In genomic region chr6:88774055-88774454, GRCm38 (mm10) we compare ENCODE assay signal across 27 mouse cellular contexts. TPM values are rescaled to one million over a fixed set of nuclear protein-coding genes. Genes with fewer than 3 reads are reported as not detected.
DNase-seq lines count a peak whose midpoint lies in the region; ATAC-seq and TF ChIP-seq lines count a peak whose summit lies in the region.
"Had no signal": no experiment of that assay in that cellular context is flagged by ENCODE, and none has a peak within 500 bp of the region (broad histone marks: within the 10 kb centered on the region; RNA-seq: fewer than 3 reads in every experiment).

No protein-coding gene starts in this region.

- H3K79me2 ChIP-seq in CH12.LX (replicated peaks; ENCODE audit: control insufficient read depth, extremely low read depth, insufficient read depth, poor library complexity, severe bottlenecking) = peaks cover 64% of the 10 kb centered on the region

- 62% methylated on average over 9 of the region's 9 CpGs for WGBS in heart, embryonic 10.5 days
- WGBS in forebrain, postnatal 0 days = 78% methylated on average over 9 of the region's 9 CpGs

- H3K4me1 ChIP-seq in heart, embryonic 10.5 days = peaks cover 36% of the 10 kb centered on the region
- peaks cover 53 to 93% of the 10 kb centered on the region in 2 experiments for H3K4me1 ChIP-seq in CH12.LX (ENCODE audit: control insufficient read depth in 1 of 2, insufficient read depth in 2 of 2)
- peaks cover 8% of the 10 kb centered on the region for H3K4me1 ChIP-seq in forebrain, postnatal 0 days (ENCODE audit: insufficient read depth)

- TF ChIP-seq EP300 in CH12.LX (IDR thresholded peaks at IDR 0.05; ENCODE audit: low read length) = peak; percentile 57

- in situ Hi-C loops in CH12.LX (cut with MboI; ENCODE audit: low pct_ligation_motif_present, low pct_unique_long_range_greater_than_20kb, low sequenced_read_pairs) = no loop called here

- H3K4me2 ChIP-seq in CH12.LX (ENCODE audit: insufficient read depth, low read depth, poor library complexity, severe bottlenecking) = peak overlapping the region; percentile 54
- H3K4me2 ChIP-seq in forebrain, postnatal 0 days (ENCODE audit: low read depth) = no peak overlapping the region
- H3K4me2 ChIP-seq: heart, embryonic 15.5 days; hindbrain, embryonic 14.5 days; neural tube, embryonic 12.5 days had no signal

- H3K27me3 ChIP-seq in heart, embryonic 10.5 days (ENCODE audit: insufficient read depth, poor library complexity, severe bottlenecking) = no peaks in the 10 kb centered on the region; the same call in 1 of the 2 replicates
- H3K27me3 ChIP-seq in CH12.LX (replicated peaks) = no peaks in the 10 kb centered on the region
- no peaks in the 10 kb centered on the region for H3K27me3 ChIP-seq in forebrain, postnatal 0 days (ENCODE audit: insufficient read depth, low read length)
- H3K27me3 ChIP-seq: heart, embryonic 15.5 days; neural tube, embryonic 12.5 days had no signal

- H3K36me3 ChIP-seq in heart, embryonic 10.5 days = no peaks in the 10 kb centered on the region
- peaks cover 30 to 47% of the 10 kb centered on the region in 2 experiments for H3K36me3 ChIP-seq in CH12.LX (replicated peaks in 1 of 2; ENCODE audit: control insufficient read depth in 1 of 2, insufficient read depth in 1 of 2, low read length in 1 of 2)
- H3K36me3 ChIP-seq in forebrain, postnatal 0 days (ENCODE audit: insufficient read depth) = no peaks in the 10 kb centered on the region
- H3K36me3 ChIP-seq: embryonic facial prominence, embryonic 10.5 days; heart, embryonic 15.5 days; neural tube, embryonic 12.5 days had no signal

- dilution Hi-C loops in CH12.LX (cut with MboI; ENCODE audit: extremely low pct_ligation_motif_present, extremely low pct_unique_long_range_greater_than_20kb, low sequenced_read_pairs) = no loop called here

- intact Hi-C loops in heart, postnatal 25 days (cut with DNase I) = no loop called here

- no peaks in the 10 kb centered on the region for H3K9me3 ChIP-seq in heart, embryonic 10.5 days
- H3K9me3 ChIP-seq in CH12.LX (replicated peaks; ENCODE audit: low read length) = no peaks in the 10 kb centered on the region
- no peaks in the 10 kb centered on the region for H3K9me3 ChIP-seq in forebrain, postnatal 0 days (ENCODE audit: low read length)
- H3K9me3 ChIP-seq: embryonic facial prominence, embryonic 10.5 days; heart, embryonic 15.5 days; neural tube, embryonic 12.5 days had no signal

- no peak for TF ChIP-seq RAD21 in CH12.LX (IDR thresholded peaks at IDR 0.05; ENCODE audit: low read depth, low read length)

- no peak for TF ChIP-seq POLR2A in CH12.LX (IDR thresholded peaks at IDR 0.05; ENCODE audit: low read depth, low read length)

- ATAC-seq in forebrain, postnatal 0 days = no peak
- ATAC-seq: inflammation-experienced regulatory T-cells, adult 6 months had no signal

- H3K9ac ChIP-seq in CH12.LX (ENCODE audit: insufficient read depth, low read depth) = peak overlapping the region; percentile 20
- H3K9ac ChIP-seq in forebrain, postnatal 0 days = no peak overlapping the region
- H3K9ac ChIP-seq: heart, embryonic 15.5 days; hindbrain, embryonic 14.5 days; neural tube, embryonic 12.5 days had no signal

- no peak for DNase-seq in heart, embryonic 10.5 days (ENCODE audit: low spot score)
- DNase-seq in heart, postnatal 25 days (ENCODE audit: low spot score) = no peak
- DNase-seq in 3134 (ENCODE audit: extremely low read depth, insufficient read length, low spot score) (peak; percentile 50), CH12.LX (ENCODE audit: extremely low read depth) (no peak)
- peak; percentile 70 for DNase-seq in fibroblast of lung, adult 2 months (ENCODE audit: low read depth)
- DNase-seq in forebrain, postnatal 0 days = no peak
- no peak for DNase-seq in kidney, adult 11 months
- DNase-seq: adrenal gland, postnatal 25 days; cerebellum, adult 11 months; cerebellum, adult 9-11 months; gastrocnemius, postnatal 10 days; heart, postnatal 4 days; kidney, adult 9 months; kidney, postnatal 14 days; layer of hippocampus, postnatal 36 days; liver; lung, postnatal 10 days; midbrain, embryonic 14.5 days; right cerebral cortex, adult 18-20 months; right cerebral cortex, postnatal 4 days; thymus, adult 18-20 months; thymus, postnatal 4 days had no signal

- TF ChIP-seq CTCF in CH12.LX (conservative IDR thresholded peaks at IDR 0.05 in 1 of 2, IDR thresholded peaks at IDR 0.05 in 1 of 2; ENCODE audit: low read depth in 2 of 2, low read length in 2 of 2) = no peak
- TF ChIP-seq CTCF in forebrain, postnatal 0 days (IDR thresholded peaks at IDR 0.05; ENCODE audit: low read depth) = no peak

- H3K27ac ChIP-seq in heart, embryonic 10.5 days = 0 out of 2 replicates have a peak overlapping the region, but pooled peaks have one; percentile 22
- H3K27ac ChIP-seq in CH12.LX (ENCODE audit: insufficient read depth, low read depth) = peak overlapping the region; percentile 69
- H3K27ac ChIP-seq in forebrain, postnatal 0 days (ENCODE audit: low read depth, low read length) = no peak overlapping the region
- H3K27ac ChIP-seq: embryonic facial prominence, embryonic 10.5 days; heart, embryonic 15.5 days; hindbrain, embryonic 14.5 days; neural tube, embryonic 12.5 days had no signal

- no peak overlapping the region for H3K4me3 ChIP-seq in heart, embryonic 10.5 days
- no peak overlapping the region for H3K4me3 ChIP-seq in CH12.LX (replicated peaks in 1 of 3; ENCODE audit: low read depth in 2 of 3, low read length in 2 of 3, poor library complexity in 1 of 3)
- H3K4me3 ChIP-seq in forebrain, postnatal 0 days (ENCODE audit: low read depth, low read length) = no peak overlapping the region
- H3K4me3 ChIP-seq: embryonic facial prominence, embryonic 10.5 days; heart, embryonic 15.5 days; neural tube, embryonic 12.5 days had no signal

TF ChIP-seq in CH12.LX, 34 proteins besides CTCF, POLR2A, EP300 and RAD21:
- no peak for TF ChIP-seq ZKSCAN1 (IDR thresholded peaks at IDR 0.05; ENCODE audit: borderline replicate concordance, low read depth, low read length)
- no peak for TF ChIP-seq E2F4 (IDR thresholded peaks at IDR 0.05; ENCODE audit: insufficient replicate concordance, low read depth, low read length)
- no peak for TF ChIP-seq ELF1 (IDR thresholded peaks at IDR 0.05; ENCODE audit: low read depth, low read length)
- TF ChIP-seq BHLHE40 (IDR thresholded peaks at IDR 0.05; ENCODE audit: low read depth, low read length) = peak; percentile 47; the same call in 1 of the 2 replicates
- TF ChIP-seq CHD2 (IDR thresholded peaks at IDR 0.05; ENCODE audit: low read length) = 0 out of 2 replicates have a peak, but pooled peaks have one; percentile 30
- TF ChIP-seq CHD1 (IDR thresholded peaks at IDR 0.05; ENCODE audit: low read depth, low read length) = no peak
- no peak for TF ChIP-seq JUND (conservative IDR thresholded peaks at IDR 0.05; ENCODE audit: low read depth, low read length)
- TF ChIP-seq UBTF (IDR thresholded peaks at IDR 0.05; ENCODE audit: low read depth, low read length) = no peak
- TF ChIP-seq ETS1 (conservative IDR thresholded peaks at IDR 0.05; ENCODE audit: low read depth, low read length) = peak; percentile 68; the same call in 1 of the 2 replicates
- TF ChIP-seq ZMIZ1 (IDR thresholded peaks at IDR 0.05; ENCODE audit: low read depth, low read length) = peak; percentile 32; the same call in 1 of the 2 replicates
- no peak for TF ChIP-seq POLR2AphosphoS2 (IDR thresholded peaks at IDR 0.05; ENCODE audit: low read depth, low read length)
- TF ChIP-seq IRF4 (IDR thresholded peaks at IDR 0.05; ENCODE audit: low read depth, low read length) = peak; percentile 66
- TF ChIP-seq MEF2A (IDR thresholded peaks at IDR 0.05; ENCODE audit: borderline replicate concordance, low read depth, low read length) = peak; percentile 64; the same call in 1 of the 2 replicates
- no peak for TF ChIP-seq NRF1 (IDR thresholded peaks at IDR 0.05; ENCODE audit: low read depth, low read length)
- peak; percentile 76; the same call in 1 of the 2 replicates for TF ChIP-seq MXI1 (IDR thresholded peaks at IDR 0.05; ENCODE audit: low read depth, low read length)
- TF ChIP-seq MAFK (IDR thresholded peaks at IDR 0.05; ENCODE audit: insufficient replicate concordance, low read length) = 0 out of 2 replicates have a peak, but pooled peaks have one; percentile 22
- TF ChIP-seq MAX (IDR thresholded peaks at IDR 0.05; ENCODE audit: low read length) = no peak
- TF ChIP-seq ZNF384 (IDR thresholded peaks at IDR 0.05; ENCODE audit: low read depth, low read length) = peak; percentile 70
- TF ChIP-seq SIN3A (IDR thresholded peaks at IDR 0.05; ENCODE audit: low read length) = 0 out of 2 replicates have a peak, but pooled peaks have one; percentile 27
- TF ChIP-seq JUN (IDR thresholded peaks at IDR 0.05; ENCODE audit: insufficient read depth, low read depth, low read length) = peak; percentile 26; the same call in 1 of the 2 replicates
- TF ChIP-seq KAT2A (IDR thresholded peaks at IDR 0.05; ENCODE audit: insufficient replicate concordance, low read length) = no peak

RNA-seq across cellular contexts. Expression of gene Mgll, which starts 49.8 kb away (rescaled TPM):
- 5.4 and 6.4 TPM in 2 replicates for polyA plus RNA-seq in heart, embryonic 10.5 days (2016; fragmentation: Nextera tagmentation; extraction: Ambion mirVana)
- 100 to 1,000 TPM; 115 to 127 TPM for total RNA-seq in heart, postnatal 25 days (2021)
- total RNA-seq in CH12.LX (2012; rRNA removed) = 81.1 and 95.6 TPM in 2 replicates
- 57.7 and 60.8 TPM in 2 replicates for total RNA-seq in CH12.LX (2014; rRNA removed)
- 66.6 and 76.5 TPM in 2 replicates for polyA plus RNA-seq in CH12.LX (2012; ENCODE audit: insufficient read length, low read depth)
- 35.1 and 37.5 TPM in 2 replicates for total RNA-seq in forebrain, postnatal 0 days (2014; rRNA removed)
- polyA plus RNA-seq in forebrain, postnatal 0 days (2015; fragmentation: Nextera tagmentation; extraction: Ambion mirVana) = 48.7 and 60.7 TPM in 2 replicates

Comparison
In these comparisons a context has a peak if more than half of its experiments do, and no peak if none do; other contexts are left out.
1. DNase-seq: peak in 3134 (single experiment) and fibroblast of lung, adult 2 months (single experiment); none in heart, embryonic 10.5 days (single experiment), heart, postnatal 25 days (single experiment), CH12.LX (single experiment), forebrain, postnatal 0 days (single experiment) and kidney, adult 11 months (single experiment).